Mouse (Mus musculus) 416B (cell line): ENCODE measurements at regions not wholly inside any gene's neighbourhood (a gene's known extent, or its start where the extent isn't known, plus 50 kb on each side); places are given as distances from the start of the nearest gene placed in this dataset.
A peak's percentile ranks its signal among the peaks of the same experiment; 100 is the strongest.
"Not testable (repeated sequence)": the region's sequence is repeated elsewhere in the genome, so short reads cannot be mapped to it uniquely, and the experiment has no call there.

ENCODE experiments used
- DNase-seq: peaks from one replicate; pipeline ENCODE4 v3.0.0; 2011; ENCODE audit warnings: low read depth

GRCm38 (mm10) chr4:10315144-10315543 lies 559.2 kb upstream of the 2610301B20Rik start:
- DNase-seq = no peak

- no peak for DNase-seq
Measured at GRCm38 (mm10) chr4:10315875-10316274, 558.4 kb upstream of the 2610301B20Rik start.

DNA sequence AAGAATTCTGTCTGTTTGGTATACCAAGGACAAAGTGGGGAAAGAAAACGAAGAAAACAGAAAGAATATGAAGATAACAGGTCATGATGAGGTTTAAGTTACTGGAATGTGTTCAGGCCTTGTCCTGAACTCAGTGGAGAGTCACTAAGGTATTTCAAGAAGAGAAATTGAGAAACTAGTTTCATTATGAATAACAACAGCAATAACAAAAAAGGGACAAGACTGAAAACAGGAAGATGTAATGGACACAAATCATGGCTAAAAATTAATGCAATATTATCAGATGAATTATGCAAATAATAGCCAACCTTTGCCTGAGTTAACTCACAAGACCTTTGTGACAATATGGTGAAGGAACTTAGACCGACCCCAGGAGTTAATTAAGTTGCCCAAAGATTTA lies 530.2 kb upstream of the 2610301B20Rik start:
- DNase-seq = no peak

DNA sequence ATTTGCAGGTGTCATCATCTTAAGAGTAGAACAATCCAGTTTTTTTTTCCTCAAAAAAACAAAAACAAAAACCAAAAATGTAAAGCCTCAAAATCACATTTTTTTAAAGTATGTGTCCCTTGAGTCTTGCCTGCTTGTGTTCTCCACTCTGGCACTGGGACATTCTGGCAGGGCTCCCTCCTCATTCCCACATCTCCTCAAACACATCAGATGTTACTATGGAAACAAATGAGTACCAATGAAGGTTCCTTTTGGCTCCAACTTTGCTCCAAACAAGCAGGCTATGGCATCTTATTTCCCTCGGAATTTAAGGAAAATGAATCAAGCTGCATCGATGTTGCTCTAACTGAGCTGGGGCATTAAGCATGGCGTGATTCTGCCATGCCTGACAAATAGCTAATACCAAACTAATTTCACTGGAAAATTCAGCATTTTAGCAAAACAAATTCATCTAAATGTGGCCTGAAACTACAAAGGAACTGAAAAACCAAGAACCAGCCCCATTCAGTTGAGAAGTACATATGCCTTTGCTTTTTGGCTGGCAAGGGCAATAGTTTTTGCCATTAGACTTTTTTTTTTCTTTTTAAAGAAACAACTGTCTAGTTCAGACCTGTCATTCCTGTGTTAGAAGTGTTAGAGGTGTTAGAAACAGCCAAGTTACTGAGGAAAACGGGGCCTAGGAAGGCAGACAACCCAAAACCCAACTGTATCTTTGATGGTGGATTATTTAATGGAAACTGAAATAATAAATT lies 522.2 kb upstream of the 2610301B20Rik start:
- no peak for DNase-seq

DNA sequence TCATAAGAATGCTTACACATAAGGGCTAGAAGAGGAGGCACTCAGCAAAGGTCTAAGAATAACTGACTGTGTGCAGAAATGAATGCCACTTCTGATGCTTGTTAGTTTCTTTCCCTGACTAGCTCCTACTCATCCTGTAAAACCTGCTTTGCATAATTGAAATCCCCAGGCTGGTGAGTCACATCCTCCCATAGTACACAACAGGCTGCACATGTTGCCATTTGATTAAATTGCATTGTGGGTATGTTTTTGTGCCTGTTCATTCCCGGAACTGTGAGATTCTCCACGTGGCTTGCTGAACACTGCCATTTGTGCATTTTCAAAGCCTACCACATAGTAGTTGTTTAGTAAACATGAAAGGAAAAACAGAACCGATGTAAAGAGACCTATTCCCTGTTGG lies 516.7 kb upstream of the 2610301B20Rik start:
- peak; percentile 46 for DNase-seq

GRCm38 (mm10) chr4:10389790-10390189 lies 484.5 kb upstream of the 2610301B20Rik start:
- no peak for DNase-seq

DNA sequence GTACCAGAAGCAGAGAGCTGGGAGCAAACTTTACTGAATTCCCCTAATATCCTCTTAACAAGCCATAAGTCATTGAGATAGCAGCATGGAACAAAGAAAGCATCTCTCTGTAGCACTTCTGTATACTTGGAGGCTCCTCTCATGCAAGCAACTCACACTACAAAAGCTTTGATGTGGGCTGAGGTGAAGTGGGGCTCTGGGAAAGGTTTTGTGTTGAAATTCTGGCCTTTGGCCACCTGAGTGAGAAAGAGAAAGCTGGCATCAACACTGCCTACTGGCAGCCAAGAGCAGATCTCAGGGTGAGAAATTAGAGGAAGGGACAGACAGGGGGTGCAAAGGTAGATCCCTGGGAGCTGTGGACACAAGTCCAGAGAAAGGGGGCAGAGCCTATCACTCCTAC lies 477.0 kb upstream of the 2610301B20Rik start:
- DNase-seq = no peak

DNA sequence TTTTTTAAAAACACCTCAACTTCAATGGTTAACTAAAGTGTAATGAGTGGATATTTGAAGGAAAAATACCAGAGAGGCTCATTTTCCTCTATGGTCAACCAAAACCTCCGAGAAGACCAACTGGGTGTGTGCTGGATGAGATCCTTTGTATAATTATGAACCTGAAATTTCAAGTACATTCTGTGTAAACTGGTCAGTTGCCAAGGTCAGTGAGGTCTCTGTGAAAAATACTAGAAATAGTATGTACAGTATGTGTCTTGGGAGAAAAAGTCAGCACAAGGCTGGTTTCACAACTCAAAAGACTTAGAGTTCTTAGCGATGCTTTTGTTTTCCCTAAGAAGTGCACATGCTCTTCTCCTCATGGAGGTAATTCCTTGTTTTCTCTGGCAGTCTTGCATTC lies 476.2 kb upstream of the 2610301B20Rik start:
- no peak for DNase-seq

DNA sequence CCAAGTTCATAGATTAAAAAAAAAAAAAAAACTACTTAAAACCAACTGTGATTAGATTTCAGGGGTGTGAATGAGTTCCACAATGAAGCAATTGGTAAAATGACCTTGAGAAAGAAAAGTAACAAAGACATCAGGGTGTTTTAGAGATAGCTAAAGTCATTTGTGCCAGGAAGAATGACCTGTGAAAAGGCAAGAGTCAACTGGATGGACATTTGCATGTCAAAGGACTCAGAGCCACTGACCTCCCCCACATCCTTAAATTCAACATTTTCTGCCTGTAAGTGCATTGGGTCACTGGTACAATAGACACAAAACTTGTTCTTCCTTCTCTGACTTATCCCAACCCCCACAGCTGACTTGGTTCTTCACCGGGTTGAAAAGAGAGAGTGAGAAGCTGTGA lies 474.6 kb upstream of the 2610301B20Rik start:
- DNase-seq = no peak

DNA sequence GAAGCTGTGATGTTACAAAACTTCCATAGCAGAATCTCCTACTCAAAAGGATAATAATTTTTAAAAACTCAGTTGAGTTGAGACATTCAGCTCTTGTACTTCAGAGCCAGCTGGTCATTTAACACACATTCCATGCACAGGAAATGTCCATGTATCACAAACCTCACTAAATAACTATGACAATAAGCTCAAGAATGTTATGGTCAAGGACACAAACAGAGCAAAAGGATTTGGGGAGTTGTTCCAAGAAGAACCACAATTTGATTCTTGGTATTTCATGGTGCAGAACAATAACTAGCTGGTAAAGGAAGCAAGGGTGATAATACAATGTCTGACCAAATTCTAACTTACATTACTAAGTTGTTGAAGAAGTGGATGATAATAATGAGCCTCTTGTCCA lies 471.4 kb upstream of the 2610301B20Rik start:
- no peak for DNase-seq

- DNase-seq = no peak
Measured at GRCm38 (mm10) chr4:10404438-10404837, 469.9 kb upstream of the 2610301B20Rik start.

GRCm38 (mm10) chr4:10405102-10405501 lies 469.2 kb upstream of the 2610301B20Rik start:
- no peak for DNase-seq

DNA sequence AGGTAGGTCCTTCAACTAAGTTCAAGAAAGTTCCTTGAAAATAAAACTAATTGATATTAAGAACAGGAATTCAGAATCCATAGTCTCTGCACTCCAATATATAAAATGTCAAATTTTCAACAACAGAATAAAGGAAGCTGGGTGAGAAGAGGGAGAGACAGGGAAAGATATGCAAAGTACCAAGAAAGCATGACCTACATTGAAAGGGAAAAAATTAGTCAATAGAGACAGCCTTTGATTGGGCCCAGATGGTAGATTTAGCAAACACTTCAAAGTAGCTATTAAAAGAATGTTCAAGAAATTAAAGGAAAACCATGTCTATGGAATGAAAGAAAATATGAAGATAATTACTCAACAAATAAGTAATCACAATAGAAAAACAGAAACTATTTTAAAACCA lies 460.0 kb upstream of the 2610301B20Rik start:
- no peak for DNase-seq

DNA sequence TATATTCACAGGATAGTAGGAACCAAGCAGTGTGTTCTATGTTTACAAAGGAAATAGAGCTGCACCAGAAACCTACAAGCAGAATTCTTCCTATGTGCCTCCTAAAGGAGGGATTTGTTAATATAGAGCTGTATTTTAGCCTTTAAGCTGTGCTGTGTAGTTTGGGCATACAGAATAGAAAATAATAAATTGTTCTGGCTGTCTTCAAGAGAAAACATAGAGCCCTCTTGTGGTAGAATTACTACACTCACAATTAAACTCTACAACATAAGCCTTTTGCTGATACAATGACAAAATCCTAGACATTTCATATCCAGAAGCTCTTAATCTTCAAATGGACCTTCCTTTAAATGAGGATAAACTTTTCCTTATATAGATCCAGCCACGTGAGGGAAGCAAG lies 452.9 kb upstream of the 2610301B20Rik start:
- DNase-seq = no peak

GRCm38 (mm10) chr4:10434438-10434837 lies 439.9 kb upstream of the 2610301B20Rik start:
- DNase-seq = no peak

GRCm38 (mm10) chr4:10439921-10440320 lies 434.4 kb upstream of the 2610301B20Rik start:
- DNase-seq = not testable (repeated sequence)

DNA sequence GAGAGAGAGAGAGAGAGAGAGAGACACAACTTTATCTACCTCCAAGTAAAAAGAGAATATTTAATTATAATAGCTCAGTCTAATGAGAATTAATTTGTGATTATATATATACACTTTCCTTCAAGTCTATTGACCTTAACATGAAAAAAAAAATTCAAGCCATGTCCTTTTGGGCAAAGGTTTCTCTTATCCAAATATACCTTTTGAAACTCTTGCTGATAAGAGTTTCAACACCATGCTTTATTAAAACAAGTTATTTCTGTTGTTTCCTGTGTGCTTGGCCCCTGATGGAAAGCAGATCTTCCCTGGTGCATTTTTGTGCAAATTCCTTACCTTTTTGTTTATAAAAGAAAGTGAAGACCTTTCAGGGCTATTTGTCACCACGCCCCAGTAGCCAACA lies 414.7 kb upstream of the 2610301B20Rik start:
- no peak for DNase-seq

DNA sequence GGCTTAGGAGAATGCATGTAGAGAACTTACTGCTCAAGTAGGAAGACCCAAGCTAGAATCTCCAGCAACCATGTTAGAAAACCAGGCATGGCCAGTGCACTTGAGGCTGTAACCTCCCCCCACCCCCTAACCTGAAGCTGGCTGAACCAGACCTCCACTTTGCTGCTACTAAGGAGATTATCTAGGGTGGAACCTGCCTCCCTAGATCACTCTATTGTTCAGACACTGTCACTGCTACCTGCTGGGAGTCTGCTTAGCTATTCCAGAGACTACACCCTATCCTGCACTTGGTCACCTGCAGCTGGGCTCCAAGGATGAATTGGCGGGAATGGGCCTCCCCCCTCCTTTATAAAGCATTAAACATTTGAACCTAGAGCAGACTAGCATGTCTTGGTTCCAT lies 393.4 kb upstream of the 2610301B20Rik start:
- DNase-seq = no peak

- DNase-seq = peak; percentile 7
Measured at GRCm38 (mm10) chr4:10508163-10508821, 366.0 kb upstream of the 2610301B20Rik start.

DNA sequence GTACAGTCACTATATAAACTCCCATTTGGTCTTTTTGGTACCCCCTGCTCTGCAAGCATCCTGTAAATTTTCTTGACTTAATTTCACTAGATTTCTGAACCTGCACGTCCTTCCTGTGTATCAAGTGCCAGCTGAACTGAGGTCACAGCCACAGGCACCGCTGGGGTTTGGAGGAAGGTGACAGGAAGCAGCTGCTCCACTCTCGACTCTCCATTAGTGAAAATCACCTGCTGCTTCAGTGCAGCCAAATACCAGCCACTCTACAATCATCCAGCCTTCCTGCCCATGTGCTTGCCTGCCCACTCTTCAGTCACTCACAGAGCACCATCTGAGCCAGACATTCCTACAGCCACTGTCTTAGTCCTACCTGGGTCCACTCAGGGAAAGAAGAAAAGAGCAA lies 364.3 kb upstream of the 2610301B20Rik start:
- DNase-seq = no peak

GRCm38 (mm10) chr4:10550711-10551305 lies 323.5 kb upstream of the 2610301B20Rik start:
- DNase-seq = no peak

DNA sequence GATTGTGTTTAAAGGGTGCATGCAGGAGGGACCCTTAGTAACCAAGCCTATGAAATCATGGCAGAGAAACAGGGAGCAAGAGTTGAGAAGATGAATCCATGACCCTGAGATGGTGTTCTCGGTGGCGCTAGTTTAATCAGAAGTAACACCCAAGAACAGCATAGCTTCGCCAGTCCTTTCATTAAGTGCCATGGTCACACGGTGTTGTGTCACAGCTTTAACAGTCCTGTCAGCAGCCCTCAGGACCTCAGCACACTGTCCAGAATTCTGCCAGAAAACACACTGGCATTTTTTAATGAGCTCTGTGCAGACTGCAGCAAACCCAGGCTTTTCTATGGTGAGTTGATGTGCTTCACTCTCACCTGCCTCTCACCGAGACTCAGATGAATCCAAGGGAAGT lies 320.6 kb upstream of the 2610301B20Rik start:
- DNase-seq = no peak

DNA sequence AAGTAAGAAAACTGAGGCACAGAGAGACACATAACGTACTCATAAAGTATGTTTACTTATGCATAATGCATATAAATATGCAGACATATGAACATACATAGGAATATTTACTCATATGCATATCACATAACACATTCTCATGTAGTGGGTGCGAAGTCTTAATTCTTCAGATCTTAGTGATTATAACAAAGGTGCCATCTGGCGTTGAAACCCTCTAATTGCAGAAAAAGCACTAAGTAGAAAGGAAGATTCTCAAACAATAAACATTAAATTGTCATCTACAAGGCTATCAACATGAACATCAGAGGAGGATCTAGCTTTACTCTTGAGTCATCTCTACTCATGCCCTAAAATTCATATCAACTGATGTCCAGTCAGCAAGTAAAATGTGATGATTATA lies 314.2 kb upstream of the 2610301B20Rik start:
- DNase-seq = peak; percentile 13
